Mouse (Mus musculus) olfactory bulb, adult 2 months (tissue): ENCODE measurements at regions not wholly inside any gene's neighbourhood (a gene's known extent, or its start where the extent isn't known, plus 50 kb on each side); places are given as distances from the start of the nearest gene placed in this dataset.

Experiments used
- CTCF ChIP-seq: fragments of 200-500 bp; IDR thresholded peaks from 2 replicates; pipeline ENCODE4 v1.5.1; 2012; ENCODE audit warnings: low read depth, mild to moderate bottlenecking, low read length, moderate library complexity; ENCODE audit not compliant: insufficient read depth
- POLR2A ChIP-seq: fragments of 200-500 bp; IDR thresholded peaks from 2 replicates; pipeline ENCODE4 v1.6.1; 2012; ENCODE audit warnings: mild to moderate bottlenecking, low read depth, low read length, moderate library complexity; ENCODE audit not compliant: insufficient read depth

GRCm38 (mm10) chr4:31328798-31329197 lies 635.1 kb upstream of the Map3k7 start:
- TF ChIP-seq POLR2A = no peak
- no peak for TF ChIP-seq CTCF
